Mouse (Mus musculus): ENCODE results near the gene Sbf1. TPM values are rescaled to one million over a fixed set of nuclear protein-coding genes. Genes with fewer than 3 reads are reported as not detected.

Gene Sbf1
- polyA plus RNA-seq, 1 experiment from 2014 or later: 95.5 TPM

- no peak overlapping the region for H3K4me2 ChIP-seq (replicated peaks)
- peaks cover 62% of the 10 kb centered on the region for H3K36me3 ChIP-seq
- H3K27ac ChIP-seq: no peak overlapping the region
- no peak overlapping the region for H3K9ac ChIP-seq
- 89% methylated on average over 5 of the region's 5 CpGs for WGBS
- H3K27me3 ChIP-seq: no peaks in the 10 kb centered on the region
- H3K4me1 ChIP-seq: peaks cover 10% of the 10 kb centered on the region
- ATAC-seq (ENCODE audit: low FRiP score): no peak
- no peaks in the 10 kb centered on the region for H3K9me3 ChIP-seq (replicated peaks)
- H3K4me3 ChIP-seq: no peak overlapping the region
Measured at GRCm38 (mm10) chr15:89258997-89259396, 56.1 kb downstream of the Sbf1 start.

- H3K36me3 ChIP-seq: peaks cover 52% of the 10 kb centered on the region
- no peaks in the 10 kb centered on the region for H3K9me3 ChIP-seq (replicated peaks)
- H3K4me1 ChIP-seq: peaks cover 10% of the 10 kb centered on the region
- WGBS: 40% methylated on average over 4 of the region's 4 CpGs
- H3K4me3 ChIP-seq: no peak overlapping the region
- H3K27ac ChIP-seq: peak overlapping the region; percentile 60; the same call in 1 of the 2 replicates
- H3K27me3 ChIP-seq: no peaks in the 10 kb centered on the region
- no peak overlapping the region for H3K9ac ChIP-seq
- no peak overlapping the region for H3K4me2 ChIP-seq (replicated peaks)
- ATAC-seq (ENCODE audit: low FRiP score): peak; percentile 78
Measured at GRCm38 (mm10) chr15:89255330-89255729, 59.8 kb downstream of the Sbf1 start.

- H3K9ac ChIP-seq: no peak overlapping the region
- H3K4me3 ChIP-seq: no peak overlapping the region
- WGBS: 87% methylated on average over 6 of the region's 6 CpGs
- no peaks in the 10 kb centered on the region for H3K9me3 ChIP-seq (replicated peaks)
- no peaks in the 10 kb centered on the region for H3K4me1 ChIP-seq
- H3K27me3 ChIP-seq: no peaks in the 10 kb centered on the region
- ATAC-seq (ENCODE audit: low FRiP score): no peak
- H3K36me3 ChIP-seq: peaks cover 29% of the 10 kb centered on the region
- no peak overlapping the region for H3K27ac ChIP-seq
- H3K4me2 ChIP-seq (replicated peaks): no peak overlapping the region
Measured at GRCm38 (mm10) chr15:89249063-89249462, 66.0 kb downstream of the Sbf1 start.

- Histone ChIP-seq H3K4me3 (no peak overlapping the region), H3K4me2 (replicated peaks) (no peak overlapping the region), H3K27ac (no peak overlapping the region), H3K9ac (no peak overlapping the region), H3K4me1 (no peaks in the 10 kb centered on the region), H3K27me3 (no peaks in the 10 kb centered on the region), H3K36me3 (peaks cover 36% of the 10 kb centered on the region), H3K9me3 (replicated peaks) (no peaks in the 10 kb centered on the region)
- ATAC-seq (ENCODE audit: low FRiP score): no peak
- WGBS: 75% methylated on average over 2 of the region's 2 CpGs
Measured at GRCm38 (mm10) chr15:89241025-89241424, 74.1 kb downstream of the Sbf1 start.

GRCm38 (mm10) chr15:89239751-89240392, 75.2 kb downstream of the Sbf1 start:
- Histone ChIP-seq H3K4me2 (replicated peaks) (no peak overlapping the region), H3K9me3 (replicated peaks) (no peaks in the 10 kb centered on the region), H3K4me1 (no peaks in the 10 kb centered on the region), H3K36me3 (peaks cover 33% of the 10 kb centered on the region), H3K4me3 (no peak overlapping the region), H3K9ac (no peak overlapping the region), H3K27ac (no peak overlapping the region), H3K27me3 (no peaks in the 10 kb centered on the region)
- no peak for ATAC-seq (ENCODE audit: low FRiP score)
- 69% methylated on average over 3 of the region's 3 CpGs for WGBS

Small RNA genes lying within 50 kb of the gene (microRNA-seq; reads per million reads assigned to microRNA genes)
- not detected for gene Mir6959

Other genes with a start within 250 kb of the Sbf1 start
- 43.2 and 48.4 TPM in 2 replicates for gene Trabd, start 240.2 kb downstream of the Sbf1 start, polyA plus RNA-seq (2016; fragmentation: Nextera tagmentation; extraction: Ambion mirVana)
- gene Selenoo, start 226.2 kb downstream of the Sbf1 start, polyA plus RNA-seq (2016; fragmentation: Nextera tagmentation; extraction: Ambion mirVana): 23.9 and 24.8 TPM in 2 replicates
- 22.3 and 22.8 TPM in 2 replicates for gene Tubgcp6, start 192.2 kb downstream of the Sbf1 start, polyA plus RNA-seq (2016; fragmentation: Nextera tagmentation; extraction: Ambion mirVana)
- gene Hdac10, start 186.6 kb downstream of the Sbf1 start, polyA plus RNA-seq (2016; fragmentation: Nextera tagmentation; extraction: Ambion mirVana): 18.8 and 22.0 TPM in 2 replicates
- gene Mapk12, start 174.6 kb downstream of the Sbf1 start, polyA plus RNA-seq (2016; fragmentation: Nextera tagmentation; extraction: Ambion mirVana): 10.0 and 11.4 TPM in 2 replicates
- 39.0 and 41.9 TPM in 2 replicates for gene Mapk11, start 165.7 kb downstream of the Sbf1 start, polyA plus RNA-seq (2016; fragmentation: Nextera tagmentation; extraction: Ambion mirVana)
- gene Plxnb2, start 134.5 kb downstream of the Sbf1 start, polyA plus RNA-seq (2016; fragmentation: Nextera tagmentation; extraction: Ambion mirVana): 167 and 169 TPM in 2 replicates
- 54.6 and 57.7 TPM in 2 replicates for gene Dennd6b, start 118.8 kb downstream of the Sbf1 start, polyA plus RNA-seq (2016; fragmentation: Nextera tagmentation; extraction: Ambion mirVana)
- gene Ppp6r2, start 103.8 kb downstream of the Sbf1 start, polyA plus RNA-seq (2016; fragmentation: Nextera tagmentation; extraction: Ambion mirVana): 62.3 and 65.2 TPM in 2 replicates
- not detected in 2 replicates for gene Adm2, start 7.4 kb upstream of the Sbf1 start, polyA plus RNA-seq (2016; fragmentation: Nextera tagmentation; extraction: Ambion mirVana)
- not detected in 2 replicates for gene Miox, start 19.1 kb upstream of the Sbf1 start, polyA plus RNA-seq (2016; fragmentation: Nextera tagmentation; extraction: Ambion mirVana)
- gene Lmf2, start 40.3 kb upstream of the Sbf1 start, polyA plus RNA-seq (2016; fragmentation: Nextera tagmentation; extraction: Ambion mirVana): 42.5 and 47.3 TPM in 2 replicates
- gene Ncaph2, start 40.4 kb upstream of the Sbf1 start, polyA plus RNA-seq (2016; fragmentation: Nextera tagmentation; extraction: Ambion mirVana): 140 and 151 TPM in 2 replicates
- 4.9 and 6.5 TPM in 2 replicates for gene Sco2, start 58.5 kb upstream of the Sbf1 start, polyA plus RNA-seq (2016; fragmentation: Nextera tagmentation; extraction: Ambion mirVana)
- 1.4 and 1.6 TPM in 2 replicates for gene Tymp, start 61.7 kb upstream of the Sbf1 start, polyA plus RNA-seq (2016; fragmentation: Nextera tagmentation; extraction: Ambion mirVana)
- 2.6 and 3.2 TPM in 2 replicates for gene Odf3b, start 64.0 kb upstream of the Sbf1 start, polyA plus RNA-seq (2016; fragmentation: Nextera tagmentation; extraction: Ambion mirVana)
- not detected in 2 replicates for gene Klhdc7b, start 69.6 kb upstream of the Sbf1 start, polyA plus RNA-seq (2016; fragmentation: Nextera tagmentation; extraction: Ambion mirVana)
- not detected in 2 replicates for gene Syce3, start 95.2 kb upstream of the Sbf1 start, polyA plus RNA-seq (2016; fragmentation: Nextera tagmentation; extraction: Ambion mirVana)
- gene Cpt1b, start 110.6 kb upstream of the Sbf1 start, polyA plus RNA-seq (2016; fragmentation: Nextera tagmentation; extraction: Ambion mirVana): 1.2 TPM in 2 replicates
- 4.1 and 4.6 TPM in 2 replicates for gene C730034F03Rik, start 114.3 kb upstream of the Sbf1 start, polyA plus RNA-seq (2016; fragmentation: Nextera tagmentation; extraction: Ambion mirVana)
- gene Gm44502, start 114.4 kb upstream of the Sbf1 start, polyA plus RNA-seq (2016; fragmentation: Nextera tagmentation; extraction: Ambion mirVana): not detected in 2 replicates
- 67.4 and 72.0 TPM in 2 replicates for gene Chkb, start 114.6 kb upstream of the Sbf1 start, polyA plus RNA-seq (2016; fragmentation: Nextera tagmentation; extraction: Ambion mirVana)
- 53.3 and 56.7 TPM in 2 replicates for gene Mapk8ip2, start 138.6 kb upstream of the Sbf1 start, polyA plus RNA-seq (2016; fragmentation: Nextera tagmentation; extraction: Ambion mirVana)
- 19.5 and 19.8 TPM in 2 replicates for gene Arsa, start 162.1 kb upstream of the Sbf1 start, polyA plus RNA-seq (2016; fragmentation: Nextera tagmentation; extraction: Ambion mirVana)
- 7.5 and 8.1 TPM in 2 replicates for gene Shank3, start 184.3 kb upstream of the Sbf1 start, polyA plus RNA-seq (2016; fragmentation: Nextera tagmentation; extraction: Ambion mirVana)

Measured in hindbrain, embryonic 12.5 days (tissue).